In genomic region chr2:130642684-130643369, GRCm38 (mm10) we compare ENCODE assay signal across 8 mouse cellular contexts. TPM values are rescaled to one million over a fixed set of nuclear protein-coding genes. Genes with fewer than 3 reads are reported as not detected.
DNase-seq lines count a peak whose midpoint lies in the region; ATAC-seq lines count a peak whose summit lies in the region.

TSS of gene Lzts3 (minus strand) at chr2:130642803.

- H3K27me3 ChIP-seq in megakaryocyte, embryonic 14.5 days (replicated peaks), result peaks cover 41% of the 10 kb centered on the region

- peaks cover 17% of the 10 kb centered on the region for H3K4me1 ChIP-seq in megakaryocyte, embryonic 14.5 days

- intact Hi-C loops in gastrocnemius, postnatal 14 days (cut with DNase I; ENCODE audit: low total_unique reads), result no loop called here

- peak within 1 kb of the TSS; percentile 93 for H3K4me3 ChIP-seq in megakaryocyte, embryonic 14.5 days (replicated peaks)

- H3K9me3 ChIP-seq in megakaryocyte, embryonic 14.5 days, result no peaks in the 10 kb centered on the region

- peak; percentile 95 to 96 for DNase-seq in adrenal gland, adult 18-20 months (ENCODE audit: low spot score in 2 of 2)
- peak; percentile 95 for DNase-seq in embryo, embryonic 10.5 days (ENCODE audit: low spot score)
- peak; percentile 96 for DNase-seq in gastrocnemius, postnatal 14 days
- peak; percentile 82 to 87 for DNase-seq in left cerebral cortex, adult 9 months (ENCODE audit: low spot score in 2 of 2)
- DNase-seq in right cerebral cortex, postnatal 10 days (ENCODE audit: low spot score in 2 of 2), result peak; percentile 94
- DNase-seq in urinary bladder, postnatal 14 days (ENCODE audit: low spot score), result peak; percentile 93

- peak; percentile 89 for ATAC-seq in inflammation-experienced regulatory T-cells, adult 6 months

- H3K36me3 ChIP-seq in megakaryocyte, embryonic 14.5 days (replicated peaks; ENCODE audit: low read length), result peaks cover 2% of the 10 kb centered on the region

RNA-seq across cellular contexts. Expression of gene Lzts3, which starts in this region (rescaled TPM):
- total RNA-seq in adrenal gland, adult 18-20 months (2021), result 10 to 100 TPM; 12.7 to 17.7 TPM
- total RNA-seq in gastrocnemius, postnatal 14 days (2021), result 1 to 10 TPM; 1.7 to 2.5 TPM
- under 1 TPM in 2 of 3 experiments, not detected in 1; 0.09 to 0.21 TPM for polyA plus RNA-seq in inflammation-experienced regulatory T-cells, adult 6 months (2017; shearing (Covaris generic))
- polyA plus RNA-seq in megakaryocyte, embryonic 14.5 days (2012; ENCODE audit: insufficient read depth, low replicate concordance), result 0.46 TPM in 1 of 2 replicates, not detected in the other

Comparison
In these comparisons a context has a peak if more than half of its experiments do, and no peak if none do; other contexts are left out.
1. Peak in every context shown above with its lines: DNase-seq, ATAC-seq and H3K4me3 ChIP-seq.
2. Peak in ATAC-seq in inflammation-experienced regulatory T-cells, adult 6 months; RNA of the gene not detected or under 1 TPM.